Mouse (Mus musculus): ENCODE measurements around the gene Mlst8. TPM values are rescaled to one million over a fixed set of nuclear protein-coding genes. Genes with fewer than 3 reads are reported as not detected.

Gene Mlst8
- polyA plus RNA-seq, 1 experiment from 2014 or later, result 32.0 TPM

DNA sequence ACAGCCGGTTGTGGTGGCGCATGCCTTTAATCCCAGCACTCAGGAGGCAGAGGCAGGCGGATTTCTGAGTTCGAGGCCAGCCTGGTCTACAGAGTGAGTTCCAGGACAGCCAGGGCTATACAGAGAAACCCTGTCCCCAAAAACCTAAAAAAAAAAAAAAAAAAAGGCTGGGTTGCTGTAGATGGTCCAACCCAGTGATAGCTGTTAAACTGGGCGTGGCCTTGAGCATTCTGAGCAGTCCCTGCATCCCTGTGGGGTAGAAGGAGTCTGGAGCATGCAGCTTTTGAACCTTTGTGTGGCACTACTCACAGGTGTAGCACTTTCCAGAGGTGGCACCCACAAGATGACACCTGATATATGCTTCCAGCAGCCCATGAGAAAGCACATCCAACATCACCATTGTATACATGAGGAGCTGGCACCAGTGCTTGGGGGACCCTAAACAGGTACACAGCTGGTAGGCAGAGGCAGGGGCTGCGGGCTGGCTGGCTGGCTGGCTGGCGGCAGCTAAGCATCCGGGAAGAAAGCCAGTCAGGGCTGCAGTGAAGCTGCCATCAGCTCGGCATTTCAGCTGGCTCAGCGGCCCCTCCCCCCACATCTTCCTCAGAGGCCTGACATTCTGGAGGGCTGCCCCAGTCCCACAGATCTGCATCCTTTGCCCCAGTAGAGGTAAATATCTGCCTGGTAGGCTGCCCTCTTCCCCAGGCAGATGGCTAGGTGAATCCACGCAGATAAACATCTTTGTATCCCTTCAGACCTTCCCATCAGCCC lies 6.4 kb upstream of the Mlst8 start:
- Histone ChIP-seq H3K27ac (replicated peaks; ENCODE audit: low read depth, low read length) (no peak overlapping the region), H3K4me2 (ENCODE audit: low read depth, low read length) (no peak overlapping the region), H3K4me3 (ENCODE audit: low read depth, low read length) (no peak overlapping the region), H3K36me3 (replicated peaks; ENCODE audit: control insufficient read depth, insufficient read depth, low read depth, low read length) (no peaks in the 10 kb centered on the region), H3K4me1 (ENCODE audit: control insufficient read depth, insufficient read depth, low read length) (peaks cover 5% of the 10 kb centered on the region), H3K9ac (replicated peaks; ENCODE audit: low read length) (peak overlapping the region; percentile 3; the same call in 1 of the 2 replicates), H3K9me3 (replicated peaks; ENCODE audit: control insufficient read depth, low read length) (no peaks in the 10 kb centered on the region), H3K27me3 (ENCODE audit: control insufficient read depth, insufficient read depth, low read length) (peaks cover 5% of the 10 kb centered on the region)
- ATAC-seq (replicated peaks; ENCODE audit: insufficient number of reproducible peaks, low FRiP score, low TSS enrichment, low read depth) (no peak; the same call in 1 of the 2 replicates), DNase-seq (ENCODE audit: low spot score) (no peak)
- 46% methylated on average over 11 of the region's 11 CpGs for WGBS

GRCm38 (mm10) chr17:24483495-24483894 lies 4.6 kb upstream of the Mlst8 start:
- ATAC-seq (replicated peaks; ENCODE audit: insufficient number of reproducible peaks, low FRiP score, low TSS enrichment, low read depth), result no peak
- peaks cover 3% of the 10 kb centered on the region for H3K27me3 ChIP-seq (ENCODE audit: control insufficient read depth, insufficient read depth, low read length)

DNA sequence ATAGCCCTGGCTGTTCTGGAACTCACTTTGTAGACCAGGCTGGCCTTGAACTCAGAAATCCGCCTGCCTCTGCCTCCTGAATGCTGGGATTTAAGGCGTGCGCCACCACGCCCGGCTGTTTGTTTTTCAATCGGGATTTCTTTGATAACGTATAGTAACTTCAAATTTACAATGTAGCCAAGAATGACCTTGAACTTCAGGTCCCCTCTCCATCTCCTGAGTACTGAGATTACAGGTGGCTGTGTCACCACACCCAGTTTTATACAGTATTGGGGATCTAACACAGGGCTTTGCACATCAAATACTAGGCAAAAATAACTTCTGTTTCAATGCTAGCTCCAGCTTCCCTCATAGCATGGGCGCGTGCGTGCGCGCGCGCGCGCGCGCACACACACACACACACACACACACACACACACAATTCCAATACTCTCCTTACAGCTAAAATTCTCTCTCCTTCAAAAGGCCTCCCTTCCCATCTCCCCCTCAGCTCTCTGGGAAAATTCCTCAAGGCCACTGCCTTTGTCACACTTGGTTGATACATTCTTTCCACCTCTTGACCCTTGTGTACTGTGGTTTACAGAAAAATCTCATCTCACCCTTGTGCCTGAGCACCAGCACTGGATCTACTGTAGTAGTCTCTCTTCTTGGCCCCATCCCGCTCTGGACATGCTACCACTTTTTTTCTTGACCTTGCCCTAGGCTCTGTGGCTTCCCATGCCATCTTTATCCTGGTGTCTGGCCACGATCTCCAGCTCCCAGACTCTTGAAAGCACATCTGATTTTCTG lies 2.3 kb upstream of the Mlst8 start:
- WGBS, result 96% methylated on average over 20 of the region's 20 CpGs
- Histone ChIP-seq H3K27me3 (ENCODE audit: control insufficient read depth, insufficient read depth, low read length) (no peaks in the 10 kb centered on the region), H3K27ac (replicated peaks; ENCODE audit: low read depth, low read length) (no peak overlapping the region), H3K4me2 (ENCODE audit: low read depth, low read length) (no peak overlapping the region), H3K4me1 (ENCODE audit: control insufficient read depth, insufficient read depth, low read length) (peaks cover 3% of the 10 kb centered on the region), H3K9ac (replicated peaks; ENCODE audit: low read length) (no peak overlapping the region), H3K4me3 (ENCODE audit: low read depth, low read length) (no peak overlapping the region), H3K9me3 (replicated peaks; ENCODE audit: control insufficient read depth, low read length) (no peaks in the 10 kb centered on the region), H3K36me3 (replicated peaks; ENCODE audit: control insufficient read depth, insufficient read depth, low read depth, low read length) (peaks cover 5% of the 10 kb centered on the region)
- no peak for ATAC-seq (replicated peaks; ENCODE audit: insufficient number of reproducible peaks, low FRiP score, low TSS enrichment, low read depth)
- DNase-seq (ENCODE audit: low spot score), result no peak

More at GRCm38 (mm10) chr17:24483495-24483894, 4.6 kb upstream of the Mlst8 start:
- Histone ChIP-seq H3K36me3 (replicated peaks; ENCODE audit: control insufficient read depth, insufficient read depth, low read depth, low read length) (no peaks in the 10 kb centered on the region), H3K9me3 (replicated peaks; ENCODE audit: control insufficient read depth, low read length) (no peaks in the 10 kb centered on the region), H3K4me3 (ENCODE audit: low read depth, low read length) (no peak overlapping the region), H3K4me1 (ENCODE audit: control insufficient read depth, insufficient read depth, low read length) (no peaks in the 10 kb centered on the region; the same call in 1 of the 2 replicates), H3K4me2 (ENCODE audit: low read depth, low read length) (no peak overlapping the region), H3K9ac (replicated peaks; ENCODE audit: low read length) (no peak overlapping the region), H3K27ac (replicated peaks; ENCODE audit: low read depth, low read length) (no peak overlapping the region)
- no peak for DNase-seq (ENCODE audit: low spot score)
- WGBS, result 81% methylated on average over 3 of the region's 3 CpGs

DNA sequence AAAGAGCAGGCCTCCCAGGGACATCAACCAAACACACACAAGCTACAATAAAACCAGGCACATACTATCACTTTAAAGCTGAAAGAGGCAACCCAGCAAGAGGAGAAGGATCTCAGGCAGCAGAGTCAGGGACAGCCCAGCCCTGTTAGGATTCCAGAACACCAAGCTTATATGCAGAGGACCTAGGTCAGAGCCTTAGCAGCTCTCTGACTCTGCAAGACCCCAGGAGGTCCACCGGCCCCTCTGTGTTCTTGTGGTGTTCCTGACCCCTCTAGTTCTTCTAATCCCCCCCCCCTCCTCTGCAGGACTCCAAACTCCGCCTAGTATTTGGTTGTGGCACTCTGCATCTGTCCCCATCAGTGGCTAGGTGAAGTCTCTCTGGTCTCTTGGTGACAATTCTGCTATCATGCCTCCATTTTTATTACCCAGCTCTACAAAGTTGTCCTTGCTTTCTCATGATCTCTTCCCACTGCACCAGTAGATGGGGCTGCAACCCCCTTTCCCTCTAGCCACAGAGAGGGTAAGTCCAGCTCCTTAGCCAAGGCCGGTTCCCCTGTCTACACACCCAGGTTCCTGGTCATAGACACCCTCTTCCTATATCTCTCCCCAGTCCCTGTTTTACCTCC lies 1.4 kb upstream of the Mlst8 start:
- 51% methylated on average over 3 of the region's 3 CpGs for WGBS
- Histone ChIP-seq H3K27me3 (ENCODE audit: control insufficient read depth, insufficient read depth, low read length) (no peaks in the 10 kb centered on the region), H3K9ac (replicated peaks; ENCODE audit: low read length) (no peak overlapping the region; the same call in 1 of the 2 replicates), H3K27ac (replicated peaks; ENCODE audit: low read depth, low read length) (no peak overlapping the region), H3K9me3 (replicated peaks; ENCODE audit: control insufficient read depth, low read length) (no peaks in the 10 kb centered on the region), H3K4me1 (ENCODE audit: control insufficient read depth, insufficient read depth, low read length) (peaks cover 3% of the 10 kb centered on the region), H3K4me2 (ENCODE audit: low read depth, low read length) (no peak overlapping the region; the same call in 1 of the 2 replicates), H3K4me3 (ENCODE audit: low read depth, low read length) (no peak overlapping the region), H3K36me3 (replicated peaks; ENCODE audit: control insufficient read depth, insufficient read depth, low read depth, low read length) (peaks cover 5% of the 10 kb centered on the region)
- DNase-seq (ENCODE audit: low spot score) (no peak), ATAC-seq (replicated peaks; ENCODE audit: insufficient number of reproducible peaks, low FRiP score, low TSS enrichment, low read depth) (no peak)

- Histone ChIP-seq H3K9ac (replicated peaks; ENCODE audit: low read length) (no peak overlapping the region), H3K4me2 (ENCODE audit: low read depth, low read length) (no peak overlapping the region), H3K36me3 (replicated peaks; ENCODE audit: control insufficient read depth, insufficient read depth, low read depth, low read length) (peaks cover 5% of the 10 kb centered on the region), H3K4me1 (ENCODE audit: control insufficient read depth, insufficient read depth, low read length) (peaks cover 3% of the 10 kb centered on the region), H3K27me3 (ENCODE audit: control insufficient read depth, insufficient read depth, low read length) (no peaks in the 10 kb centered on the region), H3K9me3 (replicated peaks; ENCODE audit: control insufficient read depth, low read length) (no peaks in the 10 kb centered on the region), H3K4me3 (ENCODE audit: low read depth, low read length) (peak overlapping the region; percentile 14), H3K27ac (replicated peaks; ENCODE audit: low read depth, low read length) (no peak overlapping the region)
- ATAC-seq (replicated peaks; ENCODE audit: insufficient number of reproducible peaks, low FRiP score, low TSS enrichment, low read depth) (no peak), DNase-seq (ENCODE audit: low spot score) (no peak)
- 22% methylated on average over 1 of the region's 1 CpGs for WGBS
Observed at GRCm38 (mm10) chr17:24479431-24479830, 553 bp upstream of the Mlst8 start.

DNA sequence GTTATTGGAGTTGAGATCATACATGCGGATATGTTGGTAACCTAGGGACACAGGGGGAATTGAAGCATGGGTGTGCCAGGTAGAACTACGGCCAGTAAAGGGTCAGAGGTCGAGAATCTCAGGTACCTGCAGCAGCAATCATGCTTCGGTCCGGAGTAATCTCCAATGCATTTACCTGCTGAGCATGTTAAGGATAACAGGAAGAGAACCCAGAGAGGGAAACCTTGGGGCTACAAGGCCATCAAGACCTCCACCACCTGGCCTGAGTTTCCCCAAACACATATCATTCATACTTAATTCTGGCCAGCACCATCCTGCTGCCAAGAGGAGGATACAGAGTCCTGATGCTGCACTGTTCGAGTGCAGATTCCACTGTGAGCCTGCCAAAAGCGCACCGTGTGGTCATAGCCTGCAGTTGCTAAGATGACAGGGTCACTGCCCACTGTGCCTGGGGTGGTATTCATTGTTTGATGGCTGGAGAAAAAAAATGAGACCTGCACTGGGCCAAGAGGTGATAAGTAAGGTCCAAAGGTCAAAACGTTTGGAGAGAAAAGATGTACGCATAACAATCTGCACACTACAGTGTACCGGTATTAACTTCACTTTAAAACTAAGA lies 785 bp downstream of the Mlst8 start:
- Histone ChIP-seq H3K4me3 (ENCODE audit: low read depth, low read length) (peak overlapping the region; percentile 71), H3K4me1 (ENCODE audit: control insufficient read depth, insufficient read depth, low read length) (peaks cover 3% of the 10 kb centered on the region), H3K9me3 (replicated peaks; ENCODE audit: control insufficient read depth, low read length) (no peaks in the 10 kb centered on the region), H3K36me3 (replicated peaks; ENCODE audit: control insufficient read depth, insufficient read depth, low read depth, low read length) (peaks cover 5% of the 10 kb centered on the region), H3K9ac (replicated peaks; ENCODE audit: low read length) (peak overlapping the region; percentile 91), H3K27ac (replicated peaks; ENCODE audit: low read depth, low read length) (no peak overlapping the region), H3K27me3 (ENCODE audit: control insufficient read depth, insufficient read depth, low read length) (no peaks in the 10 kb centered on the region), H3K4me2 (ENCODE audit: low read depth, low read length) (peak overlapping the region; percentile 58)
- 50% methylated on average over 11 of the region's 11 CpGs for WGBS
- ATAC-seq (replicated peaks; ENCODE audit: insufficient number of reproducible peaks, low FRiP score, low TSS enrichment, low read depth) (peak; percentile 44), DNase-seq (ENCODE audit: low spot score) (no peak)

DNA sequence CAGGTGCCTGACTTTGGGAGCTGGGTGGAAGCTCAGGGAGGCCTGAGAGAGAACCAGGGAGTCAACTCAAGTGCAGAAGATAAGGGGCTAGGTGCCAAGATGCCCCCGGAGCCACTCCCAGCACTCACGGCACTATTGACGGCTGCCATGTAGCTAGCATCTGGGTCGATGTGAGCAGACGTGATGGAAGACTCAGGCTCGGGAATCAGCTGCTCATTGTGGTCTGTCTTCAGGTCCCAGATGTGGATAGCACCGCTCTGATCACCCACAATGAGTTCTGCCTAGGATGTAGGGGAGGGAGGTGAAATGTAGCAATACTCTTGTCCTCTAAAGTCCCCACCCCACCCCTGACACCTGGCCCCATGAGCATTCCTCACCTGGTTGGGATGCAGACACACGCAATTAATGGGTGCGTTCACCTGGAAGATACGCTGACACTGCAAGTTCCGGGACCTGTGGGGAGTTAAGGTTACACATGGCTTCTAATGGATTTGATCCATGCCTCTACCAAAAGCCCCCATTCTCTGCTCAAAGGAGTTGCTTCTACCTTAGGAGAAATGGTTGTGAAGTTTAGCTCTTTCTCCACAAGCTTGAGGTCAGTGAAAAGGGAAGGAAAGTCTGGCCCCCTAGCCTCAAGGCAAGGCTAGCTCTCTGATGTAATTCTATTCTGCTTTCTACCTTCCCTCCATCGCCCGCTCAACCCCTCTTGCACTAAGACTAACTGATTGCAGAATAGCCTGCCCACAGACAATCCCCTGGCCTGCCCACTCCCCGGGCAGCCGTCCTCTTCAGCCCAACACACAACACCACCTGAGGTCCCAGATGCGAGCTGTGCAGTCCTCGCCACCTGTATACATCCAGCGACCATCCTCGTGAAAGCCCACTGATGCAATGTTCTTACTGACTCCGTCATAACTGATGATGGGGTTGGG lies 1.6 kb downstream of the Mlst8 start:
- no peak for DNase-seq (ENCODE audit: low spot score)
- no peak for ATAC-seq (replicated peaks; ENCODE audit: insufficient number of reproducible peaks, low FRiP score, low TSS enrichment, low read depth)
- no peaks in the 10 kb centered on the region for H3K9me3 ChIP-seq (replicated peaks; ENCODE audit: control insufficient read depth, low read length)
- H3K27ac ChIP-seq (replicated peaks; ENCODE audit: low read depth, low read length), result no peak overlapping the region
- no peaks in the 10 kb centered on the region for H3K27me3 ChIP-seq (ENCODE audit: control insufficient read depth, insufficient read depth, low read length)
- H3K4me1 ChIP-seq (ENCODE audit: control insufficient read depth, insufficient read depth, low read length), result peaks cover 3% of the 10 kb centered on the region
- no peak overlapping the region for H3K4me3 ChIP-seq (ENCODE audit: low read depth, low read length)
- peaks cover 5% of the 10 kb centered on the region for H3K36me3 ChIP-seq (replicated peaks; ENCODE audit: control insufficient read depth, insufficient read depth, low read depth, low read length)
- no peak overlapping the region; the same call in 1 of the 2 replicates for H3K4me2 ChIP-seq (ENCODE audit: low read depth, low read length)
- H3K9ac ChIP-seq (replicated peaks; ENCODE audit: low read length), result peak overlapping the region; percentile 91
- WGBS, result 92% methylated on average over 20 of the region's 20 CpGs

Measured in embryonic facial prominence, embryonic 11.5 days (tissue).